Mouse (Mus musculus) embryonic fibroblast, embryonic 13.5 days (primary cell): ENCODE measurements around the gene Slc5a10. TPM values are rescaled to one million over a fixed set of nuclear protein-coding genes. Genes with fewer than 3 reads are reported as not detected.
A peak's percentile ranks its signal among the peaks of the same experiment; 100 is the strongest.

ENCODE experiments used
- H3K27ac ChIP-seq: 2 replicates; pipeline ENCODE4 v1.5.1; 2012; ENCODE audit warnings: low read length, control low read depth, inconsistent platforms; ENCODE audit not compliant: insufficient read depth
- H3K4me1 ChIP-seq: 2 replicates; pipeline ENCODE4 v1.6.1; 2011; ENCODE audit warnings: low read length; ENCODE audit not compliant: control insufficient read depth, insufficient read depth
- H3K4me3 ChIP-seq: 2 replicates; pipeline ENCODE4 v1.5.1; 2011; ENCODE audit warnings: mild to moderate bottlenecking, control low read depth, low read length; ENCODE audit not compliant: insufficient read depth
- CTCF ChIP-seq: IDR thresholded peaks from 2 replicates; pipeline ENCODE4 v1.5.1; 2011; ENCODE audit warnings: mild to moderate bottlenecking, control low read depth, low read length, moderate library complexity, borderline replicate concordance; ENCODE audit not compliant: insufficient read depth
- POLR2A ChIP-seq: IDR thresholded peaks from 2 replicates; pipeline ENCODE4 v1.6.1; 2011; ENCODE audit warnings: low read depth, mild to moderate bottlenecking, control low read depth, low read length, moderate library complexity
- polyA plus RNA-seq: library from polyadenylated mRNA; stranded (reverse); fragments of >200 nt; gene quantifications from 2 replicates; pipeline ENCODE4 v1.2.4, GENCODE M21; 2011; ENCODE audit warnings: low read depth; ENCODE audit not compliant: missing spikeins, insufficient read length

Gene Slc5a10
- polyA plus RNA-seq, 1 experiment: not detected

DNA sequence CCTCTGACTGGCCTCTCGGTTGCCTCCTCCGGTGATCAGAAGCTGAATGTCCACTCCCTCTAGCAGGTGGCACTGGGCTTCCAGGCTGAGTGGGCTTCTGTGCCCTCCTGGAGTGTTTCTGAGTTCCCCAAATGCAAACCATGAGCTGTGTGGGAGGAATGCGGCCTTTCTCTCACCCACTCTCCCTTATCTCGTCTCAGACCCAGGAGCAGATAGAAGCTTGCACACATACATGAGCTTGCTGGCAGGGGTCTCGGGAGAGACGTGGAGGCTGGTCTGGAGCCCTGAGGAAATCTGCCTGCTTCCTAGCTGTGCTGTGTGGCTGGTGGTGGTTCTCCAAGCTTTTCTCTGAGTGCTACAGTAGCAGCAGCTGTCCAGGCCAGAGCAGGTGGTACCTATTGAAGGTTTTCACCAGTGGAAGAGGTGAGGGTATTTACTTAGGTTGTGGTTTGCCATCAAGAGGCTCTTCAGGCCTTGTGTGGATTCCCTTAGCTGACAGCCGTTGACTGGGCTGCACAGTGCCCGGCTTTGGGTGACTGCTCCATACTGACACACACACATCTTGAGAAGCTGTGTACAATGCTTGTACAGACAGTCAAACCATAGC lies 35.4 kb downstream of the Slc5a10 start:
- peaks cover 4% of the 10 kb centered on the region; the same call in 1 of the 2 replicates for H3K4me1 ChIP-seq
- TF ChIP-seq POLR2A (no peak), CTCF (no peak)
- H3K27ac ChIP-seq: no peak overlapping the region
- no peak overlapping the region for H3K4me3 ChIP-seq

GRCm38 (mm10) chr11:61683907-61684731 lies 36.5 kb downstream of the Slc5a10 start, which contains the start of gene Fam83g:
TSS of gene Fam83g (plus strand) at chr11:61684091.
- no peak within 1 kb of the TSS for H3K27ac ChIP-seq
- TF ChIP-seq POLR2A: no peak
- TF ChIP-seq CTCF: no peak

DNA sequence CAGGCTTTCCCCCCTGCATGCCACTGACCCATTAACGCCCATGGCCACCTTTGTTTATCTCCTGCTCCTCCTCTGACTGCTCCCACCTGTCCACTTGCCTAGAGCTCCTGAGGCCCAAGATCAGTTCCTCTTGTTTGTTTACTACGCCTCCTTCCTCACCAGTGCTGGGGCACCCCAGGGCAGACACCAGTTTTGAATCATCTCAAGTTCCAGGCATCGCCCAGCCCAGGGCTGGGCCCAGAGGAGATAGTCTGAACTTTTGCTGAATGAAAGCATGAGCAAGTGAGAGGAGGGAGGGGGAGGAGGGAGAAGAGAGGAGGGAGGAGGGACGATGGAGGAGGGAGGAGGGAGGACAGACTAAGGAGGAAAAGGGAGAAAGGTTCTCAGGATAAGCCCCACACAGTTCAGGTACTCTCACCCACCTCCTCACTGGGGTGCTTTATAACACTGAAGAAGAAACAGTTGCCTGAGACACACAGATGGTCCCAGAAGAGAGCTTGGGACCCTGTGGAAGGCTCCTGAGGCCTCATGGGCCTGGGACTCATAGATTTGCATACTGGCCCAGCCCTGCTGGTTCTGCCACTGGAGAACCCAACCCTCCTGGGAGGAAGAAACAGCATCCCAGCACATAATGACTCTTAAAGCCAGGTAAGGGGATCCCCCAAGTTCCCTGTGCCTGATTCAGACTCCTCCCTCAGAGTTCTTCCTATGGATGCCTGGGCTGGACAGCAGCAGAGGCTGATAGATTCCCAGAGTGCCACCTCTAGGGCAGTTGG lies 41.3 kb downstream of the Slc5a10 start:
- H3K4me3 ChIP-seq: no peak overlapping the region
- H3K4me1 ChIP-seq: no peaks in the 10 kb centered on the region

More at GRCm38 (mm10) chr11:61683907-61684731, 36.5 kb downstream of the Slc5a10 start, which contains the start of gene Fam83g:
- H3K4me1 ChIP-seq: peaks cover 4% of the 10 kb centered on the region; the same call in 1 of the 2 replicates
- H3K4me3 ChIP-seq: peak within 1 kb of the TSS; percentile 16

DNA sequence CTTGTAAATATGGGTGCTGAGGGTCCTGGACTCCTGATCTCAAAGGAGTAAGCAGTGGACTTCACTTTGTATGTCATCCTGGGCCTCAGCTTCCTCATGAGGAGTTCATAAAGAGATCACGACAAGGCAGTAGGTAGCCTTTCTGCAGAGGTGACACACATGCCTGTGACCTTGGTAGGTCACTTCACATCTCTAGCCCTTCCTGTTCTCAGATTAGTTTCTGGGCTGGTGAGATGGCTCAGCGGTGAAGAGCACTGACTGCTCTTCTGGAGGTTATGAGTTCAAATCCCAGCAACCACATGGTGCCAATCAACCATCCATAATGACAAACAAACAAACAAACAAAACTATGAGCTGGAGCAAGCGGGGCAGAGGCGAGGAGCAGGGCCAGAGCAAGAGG lies 42.9 kb downstream of the Slc5a10 start:
- Histone ChIP-seq H3K4me1 (no peaks in the 10 kb centered on the region), H3K27ac (no peak overlapping the region), H3K4me3 (no peak overlapping the region)
- TF ChIP-seq CTCF (no peak), POLR2A (no peak)

More for the DNA sequence above, 41.3 kb downstream of the Slc5a10 start:
- TF ChIP-seq POLR2A (no peak), CTCF (no peak)
- no peak overlapping the region for H3K27ac ChIP-seq

DNA sequence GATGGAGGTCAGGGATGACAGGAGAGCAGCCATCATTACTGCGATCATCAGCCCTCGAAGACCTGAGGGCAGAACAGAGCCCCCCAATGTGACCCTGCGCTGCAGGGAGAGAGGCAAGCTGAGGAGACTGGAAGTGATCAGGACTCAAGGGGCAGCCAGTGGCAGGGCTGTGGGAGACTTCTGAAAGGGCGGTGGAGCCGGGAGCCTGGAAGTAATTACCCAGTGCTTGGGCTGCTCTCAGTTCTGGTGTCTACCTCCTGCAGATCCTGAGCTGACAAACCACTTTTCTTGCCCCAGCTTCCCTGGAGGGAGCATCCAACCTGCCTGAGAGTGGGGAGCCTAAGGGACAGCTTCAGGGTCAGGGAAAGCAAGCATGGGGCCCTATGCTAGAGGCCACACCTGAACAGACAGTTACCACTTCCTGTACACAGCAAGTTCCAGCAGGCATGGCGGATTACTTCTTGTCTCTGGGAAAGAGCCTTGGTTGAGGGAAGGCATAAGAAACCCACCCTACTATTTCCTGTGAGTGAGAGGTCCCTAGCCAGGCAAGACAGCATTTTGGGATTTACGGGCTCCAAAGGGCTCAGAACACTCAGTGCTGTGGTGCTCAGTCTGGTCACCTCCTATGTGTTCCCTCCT lies 44.3 kb downstream of the Slc5a10 start:
- Histone ChIP-seq H3K4me1 (no peaks in the 10 kb centered on the region), H3K4me3 (no peak overlapping the region), H3K27ac (no peak overlapping the region)
- TF ChIP-seq POLR2A: no peak
- no peak for TF ChIP-seq CTCF

DNA sequence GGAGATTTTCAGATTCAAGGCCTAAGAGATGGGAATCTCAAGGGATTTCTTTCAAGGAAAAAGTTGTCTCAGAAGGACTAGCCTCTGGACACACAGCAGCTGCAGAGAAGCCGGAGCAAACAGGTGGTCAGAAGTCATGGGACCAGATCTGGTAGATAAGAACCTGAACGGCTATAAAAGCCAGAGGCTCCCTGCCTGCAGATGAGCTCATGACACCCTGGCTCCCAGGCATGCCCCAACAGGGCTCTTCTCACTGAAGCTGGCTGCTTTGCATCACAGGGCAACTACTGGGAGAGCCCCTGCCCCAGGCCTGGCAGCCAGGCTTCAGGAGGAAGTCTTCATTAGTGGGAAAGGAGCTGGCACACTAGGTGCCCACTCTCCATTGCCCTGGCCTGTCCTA lies 45.3 kb downstream of the Slc5a10 start:
- Histone ChIP-seq H3K4me1 (no peaks in the 10 kb centered on the region), H3K4me3 (no peak overlapping the region), H3K27ac (no peak overlapping the region)
- TF ChIP-seq CTCF (no peak), POLR2A (no peak)

- Histone ChIP-seq H3K27ac (no peak overlapping the region), H3K4me3 (no peak overlapping the region), H3K4me1 (no peaks in the 10 kb centered on the region)
- TF ChIP-seq POLR2A (no peak), CTCF (no peak)
Measured at GRCm38 (mm10) chr11:61674839-61675159, 45.8 kb downstream of the Slc5a10 start.

- no peaks in the 10 kb centered on the region for H3K4me1 ChIP-seq
- TF ChIP-seq POLR2A (no peak), CTCF (no peak)
- H3K4me3 ChIP-seq: no peak overlapping the region
- H3K27ac ChIP-seq: no peak overlapping the region
Measured at GRCm38 (mm10) chr11:61674151-61674838, 46.3 kb downstream of the Slc5a10 start.

GRCm38 (mm10) chr11:61673686-61674085 lies 46.9 kb downstream of the Slc5a10 start:
- Histone ChIP-seq H3K27ac (no peak overlapping the region), H3K4me3 (no peak overlapping the region), H3K4me1 (no peaks in the 10 kb centered on the region)
- no peak for TF ChIP-seq CTCF
- TF ChIP-seq POLR2A: no peak
